12 mouse cellular contexts compared by ENCODE assay signal in genomic region chr10:53811904-53812596, GRCm38 (mm10).
A peak's percentile ranks its signal among the peaks of the same experiment; 100 is the strongest.
DNase-seq lines count a peak whose midpoint lies in the region; ATAC-seq and TF ChIP-seq lines count a peak whose summit lies in the region.
"Had no signal": no experiment of that assay in that cellular context is flagged by ENCODE, and none has a peak within 500 bp of the region (broad histone marks: within the 10 kb centered on the region; RNA-seq: fewer than 3 reads in every experiment).

No protein-coding gene starts in this region.

- no peak for TF ChIP-seq RAD21 in MEL (IDR thresholded peaks at IDR 0.05; ENCODE audit: low read depth, low read length)

- intact Hi-C loops in gastrocnemius, adult 2 months (cut with DNase I) = no loop called here
- intact Hi-C loops in left cerebral cortex, postnatal 14 days (cut with DNase I) = no loop called here

- no peaks in the 10 kb centered on the region for H3K36me3 ChIP-seq in MEL (ENCODE audit: control insufficient read depth in 1 of 2, insufficient read depth in 2 of 2, low read length in 2 of 2)
- no peaks in the 10 kb centered on the region for H3K36me3 ChIP-seq in forebrain, embryonic 16.5 days (ENCODE audit: control insufficient read depth, insufficient read depth)
- H3K36me3 ChIP-seq: heart, embryonic 10.5 days; hindbrain, embryonic 13.5 days; limb, embryonic 10.5 days had no signal

- H3K27me3 ChIP-seq in MEL (ENCODE audit: control insufficient read depth in 1 of 2, insufficient read depth in 2 of 2, low read length in 2 of 2) = peaks cover 0 to 2% of the 10 kb centered on the region in 2 experiments; a peak in 2 of 4 replicates
- no peaks in the 10 kb centered on the region for H3K27me3 ChIP-seq in forebrain, embryonic 16.5 days (replicated peaks; ENCODE audit: control insufficient read depth, insufficient read depth, low read length)
- H3K27me3 ChIP-seq: hindbrain, embryonic 13.5 days had no signal

- peak; percentile 55; the same call in 1 of the 2 replicates for ATAC-seq in forebrain, embryonic 16.5 days
- ATAC-seq in inflammation-experienced regulatory T-cells, adult 6 months = no peak

- H3K4me3 ChIP-seq in gastrocnemius, adult 2 months = peak overlapping the region; percentile 55
- no peak overlapping the region for H3K4me3 ChIP-seq in MEL (ENCODE audit: control insufficient read depth in 1 of 2, insufficient read depth in 1 of 2, low read depth in 2 of 2, low read length in 2 of 2)
- no peak overlapping the region for H3K4me3 ChIP-seq in forebrain, embryonic 16.5 days (replicated peaks; ENCODE audit: low read length)
- H3K4me3 ChIP-seq: heart, embryonic 10.5 days; hindbrain, embryonic 13.5 days; limb, embryonic 10.5 days had no signal

- no peak for TF ChIP-seq EP300 in MEL (IDR thresholded peaks at IDR 0.05; ENCODE audit: low read depth in 1 of 2, low read length in 2 of 2)

- TF ChIP-seq POLR2A in MEL (IDR thresholded peaks at IDR 0.05; ENCODE audit: control insufficient read depth in 1 of 2, insufficient read depth in 1 of 2, low read depth in 1 of 2, low read length in 2 of 2, poor library complexity in 1 of 2) = no peak

- no peak overlapping the region for H3K9ac ChIP-seq in MEL (ENCODE audit: control insufficient read depth, low read depth, low read length, poor library complexity, severe bottlenecking)
- H3K9ac ChIP-seq in forebrain, embryonic 16.5 days (replicated peaks; ENCODE audit: low read depth, low read length) = no peak overlapping the region
- H3K9ac ChIP-seq: hindbrain, embryonic 13.5 days; lung, embryonic 14.5 days had no signal

- H3K27ac ChIP-seq in gastrocnemius, adult 2 months = no peak overlapping the region
- H3K27ac ChIP-seq in MEL (ENCODE audit: control insufficient read depth, low read depth, low read length) = no peak overlapping the region
- no peak overlapping the region for H3K27ac ChIP-seq in forebrain, embryonic 16.5 days (ENCODE audit: low read length)
- H3K27ac ChIP-seq: heart, embryonic 10.5 days; hindbrain, embryonic 13.5 days; limb, embryonic 10.5 days had no signal

- no peaks in the 10 kb centered on the region for H3K4me1 ChIP-seq in MEL (ENCODE audit: control insufficient read depth in 1 of 2, insufficient read depth in 2 of 2, low read length in 2 of 2)
- H3K4me1 ChIP-seq in forebrain, embryonic 16.5 days (replicated peaks; ENCODE audit: control insufficient read depth, insufficient read depth, low read length) = no peaks in the 10 kb centered on the region
- H3K4me1 ChIP-seq: heart, embryonic 10.5 days; hindbrain, embryonic 13.5 days; limb, embryonic 10.5 days had no signal

- no peak for TF ChIP-seq CTCF in gastrocnemius, adult 2 months (IDR thresholded peaks at IDR 0.05)
- no peak for TF ChIP-seq CTCF in MEL (IDR thresholded peaks at IDR 0.05 in 2 of 3, conservative IDR thresholded peaks at IDR 0.05 in 1 of 3; ENCODE audit: control insufficient read depth in 1 of 3, insufficient read depth in 1 of 3, low read depth in 2 of 3, low read length in 3 of 3, poor library complexity in 1 of 3, severe bottlenecking in 1 of 3)

- no peak for DNase-seq in gastrocnemius, adult 2 months
- DNase-seq in gastrocnemius, postnatal 4 days (ENCODE audit: low spot score in 2 of 2) = no peak
- DNase-seq in MEL (ENCODE audit: low read depth, low spot score) = no peak
- peak; percentile 58 for DNase-seq in cerebellum, adult 11 months
- DNase-seq in frontal cortex, postnatal 36 days (ENCODE audit: low spot score in 2 of 2) = no peak
- no peak for DNase-seq in left cerebral cortex, postnatal 14 days (ENCODE audit: low spot score in 2 of 2)

- H3K4me2 ChIP-seq in forebrain, embryonic 16.5 days (ENCODE audit: low read length) = 0 out of 2 replicates have a peak overlapping the region, but pooled peaks have one; percentile 20
- H3K4me2 ChIP-seq: hindbrain, embryonic 13.5 days; lung, embryonic 14.5 days had no signal

- H3K79me2 ChIP-seq in MEL (ENCODE audit: control insufficient read depth, insufficient read depth, low read length, poor library complexity) = no peaks in the 10 kb centered on the region

- H3K9me3 ChIP-seq in MEL (replicated peaks; ENCODE audit: insufficient read depth, low read length) = no peaks in the 10 kb centered on the region
- H3K9me3 ChIP-seq in forebrain, embryonic 16.5 days (ENCODE audit: control insufficient read depth, low read length) = no peaks in the 10 kb centered on the region
- H3K9me3 ChIP-seq: heart, embryonic 10.5 days; hindbrain, embryonic 13.5 days; limb, embryonic 10.5 days had no signal

- 61% methylated on average over 14 of the region's 14 CpGs for WGBS in forebrain, embryonic 16.5 days

TF ChIP-seq in MEL, 35 proteins besides CTCF, POLR2A, EP300 and RAD21:
- TF ChIP-seq UBTF (IDR thresholded peaks at IDR 0.05; ENCODE audit: borderline replicate concordance, insufficient read depth, low read depth, low read length) (no peak), GATA1 (IDR thresholded peaks at IDR 0.05; ENCODE audit: low read depth, low read length) (peak; percentile 44), BHLHE40 (IDR thresholded peaks at IDR 0.05; ENCODE audit: borderline replicate concordance, low read depth, low read length) (no peak), NELFE (IDR thresholded peaks at IDR 0.05; ENCODE audit: low read depth, low read length) (no peak)
